Mouse (Mus musculus) forebrain, embryonic 12.5 days (tissue): ENCODE data around the gene Col9a1. TPM values are rescaled to one million over a fixed set of nuclear protein-coding genes. Genes with fewer than 3 reads are reported as not detected.

Source experiments
- ATAC-seq: fragments of 200-750 bp; cut with Nextera tagmentation; 2 replicates; pipeline ENCODE4 v1.8.0; 2017; ENCODE audit warnings: moderate TSS enrichment; ENCODE audit not compliant: low FRiP score
- H3K27ac ChIP-seq: fragments of 300-500 bp; sonication (generic); 2 replicates; pipeline ENCODE4 v1.5.1; 2016; ENCODE audit warnings: mild to moderate bottlenecking
- H3K27me3 ChIP-seq: fragments of 300-500 bp; sonication (generic); 2 replicates; pipeline ENCODE4 v1.6.1; 2016; ENCODE audit warnings: mild to moderate bottlenecking
- H3K36me3 ChIP-seq: fragments of 300-500 bp; sonication (generic); replicated peaks from 2 replicates; pipeline ENCODE4 v1.6.1; 2016; ENCODE audit warnings: mild to moderate bottlenecking
- H3K4me1 ChIP-seq: fragments of 300-500 bp; sonication (generic); 2 replicates; pipeline ENCODE4 v1.6.1; 2016
- H3K4me2 ChIP-seq: fragments of 300-500 bp; sonication (generic); 2 replicates; pipeline ENCODE4 v1.6.1; 2016; ENCODE audit warnings: mild to moderate bottlenecking, moderate library complexity
- H3K4me3 ChIP-seq: fragments of 300-500 bp; sonication (generic); replicated peaks from 2 replicates; pipeline ENCODE4 v1.5.1; 2016; ENCODE audit warnings: mild to moderate bottlenecking
- H3K9ac ChIP-seq: fragments of 300-500 bp; sonication (generic); 2 replicates; pipeline ENCODE4 v1.6.1; 2016; ENCODE audit warnings: mild to moderate bottlenecking
- H3K9me3 ChIP-seq: fragments of 300-500 bp; sonication (generic); 2 replicates; pipeline ENCODE4 v1.6.1; 2016
- WGBS: fragments of 180-500 bp; shearing (Covaris S2); methylation state at CpG from one replicate; pipeline ENCODE4 v1.1.7; 2016; 5-methylcytosine and 5-hydroxymethylcytosine counted together
- polyA plus RNA-seq: library from polyadenylated mRNA; unstranded; fragments of >200 nt; fragmentation: Nextera tagmentation; extraction: Ambion mirVana; gene quantifications from 2 replicates; pipeline ENCODE4 v1.2.1, GENCODE M21; 2016

The Col9a1 gene
- polyA plus RNA-seq: 8.4 and 13.8 TPM in 2 replicates

- Histone ChIP-seq H3K27me3 (no peaks in the 10 kb centered on the region), H3K4me1 (no peaks in the 10 kb centered on the region), H3K4me3 (no peak within 1 kb of the TSS), H3K36me3 (no peaks in the 10 kb centered on the region), H3K4me2 (no peak within 1 kb of the TSS), H3K9me3 (no peaks in the 10 kb centered on the region), H3K9ac (no peak within 1 kb of the TSS), H3K27ac (no peak within 1 kb of the TSS)
- ATAC-seq: no peak
- 90% methylated on average over 6 of the region's 6 CpGs for WGBS
These were observed at the start of gene Col9a1 for GRCm38 (mm10) chr1:24177224-24177851. TSS of gene Col9a1 (plus strand) at chr1:24177610.

- H3K4me1 ChIP-seq: no peaks in the 10 kb centered on the region
- no peak overlapping the region for H3K27ac ChIP-seq
- no peak for ATAC-seq
- no peaks in the 10 kb centered on the region for H3K27me3 ChIP-seq
- H3K36me3 ChIP-seq: no peaks in the 10 kb centered on the region
- no peaks in the 10 kb centered on the region for H3K9me3 ChIP-seq
- no peak overlapping the region for H3K4me3 ChIP-seq
- no peak overlapping the region for H3K9ac ChIP-seq
- no peak overlapping the region for H3K4me2 ChIP-seq
- 40% methylated on average over 6 of the region's 6 CpGs for WGBS
These were observed 49.5 kb upstream of the Col9a1 start for GRCm38 (mm10) chr1:24127866-24128265.

GRCm38 (mm10) chr1:24133853-24134252 lies 43.6 kb upstream of the Col9a1 start:
- Histone ChIP-seq H3K4me1 (no peaks in the 10 kb centered on the region), H3K9ac (peak overlapping the region; percentile 12; the same call in 1 of the 2 replicates), H3K4me2 (peak overlapping the region; percentile 37), H3K36me3 (no peaks in the 10 kb centered on the region), H3K27me3 (peaks cover 3% of the 10 kb centered on the region; the same call in 1 of the 2 replicates), H3K27ac (no peak overlapping the region), H3K9me3 (no peaks in the 10 kb centered on the region), H3K4me3 (no peak overlapping the region)
- peak; percentile 36; the same call in 1 of the 2 replicates for ATAC-seq
- WGBS: 46% methylated on average over 19 of the region's 19 CpGs

GRCm38 (mm10) chr1:24134792-24135191 lies 42.6 kb upstream of the Col9a1 start:
- H3K9me3 ChIP-seq: no peaks in the 10 kb centered on the region
- H3K4me2 ChIP-seq: no peak overlapping the region
- peak; percentile 78 for ATAC-seq
- no peaks in the 10 kb centered on the region for H3K36me3 ChIP-seq
- 0% methylated on average over 1 of the region's 1 CpGs for WGBS
- 0 out of 2 replicates have a peak, but pooled peaks cover 3% of the 10 kb centered on the region for H3K4me1 ChIP-seq
- H3K27me3 ChIP-seq: peaks cover 3% of the 10 kb centered on the region; the same call in 1 of the 2 replicates
- no peak overlapping the region for H3K9ac ChIP-seq
- no peak overlapping the region for H3K4me3 ChIP-seq
- H3K27ac ChIP-seq: no peak overlapping the region

GRCm38 (mm10) chr1:24137133-24137532 lies 40.3 kb upstream of the Col9a1 start:
- Histone ChIP-seq H3K4me3 (no peak overlapping the region), H3K27me3 (peaks cover 3% of the 10 kb centered on the region; the same call in 1 of the 2 replicates), H3K9ac (no peak overlapping the region), H3K4me2 (no peak overlapping the region), H3K36me3 (no peaks in the 10 kb centered on the region), H3K27ac (no peak overlapping the region), H3K9me3 (no peaks in the 10 kb centered on the region), H3K4me1 (0 out of 2 replicates have a peak, but pooled peaks cover 5% of the 10 kb centered on the region)
- no peak for ATAC-seq
- WGBS: 12% methylated on average over 3 of the region's 3 CpGs

GRCm38 (mm10) chr1:24140555-24140954 lies 36.9 kb upstream of the Col9a1 start:
- Histone ChIP-seq H3K27me3 (no peaks in the 10 kb centered on the region), H3K36me3 (no peaks in the 10 kb centered on the region), H3K4me3 (no peak overlapping the region), H3K27ac (no peak overlapping the region), H3K9me3 (no peaks in the 10 kb centered on the region), H3K4me1 (0 out of 2 replicates have a peak, but pooled peaks cover 5% of the 10 kb centered on the region), H3K9ac (no peak overlapping the region), H3K4me2 (no peak overlapping the region)
- no peak for ATAC-seq
- 58% methylated on average over 6 of the region's 6 CpGs for WGBS

- H3K36me3 ChIP-seq: no peaks in the 10 kb centered on the region
- no peaks in the 10 kb centered on the region for H3K27me3 ChIP-seq
- WGBS: 81% methylated on average over 8 of the region's 8 CpGs
- no peak overlapping the region for H3K4me3 ChIP-seq
- H3K9ac ChIP-seq: no peak overlapping the region
- no peak overlapping the region for H3K27ac ChIP-seq
- no peak overlapping the region for H3K4me2 ChIP-seq
- no peak for ATAC-seq
- 0 out of 2 replicates have a peak, but pooled peaks cover 5% of the 10 kb centered on the region for H3K4me1 ChIP-seq
- H3K9me3 ChIP-seq: no peaks in the 10 kb centered on the region
These were observed 33.9 kb upstream of the Col9a1 start for GRCm38 (mm10) chr1:24143504-24143903.

GRCm38 (mm10) chr1:24157751-24158150 lies 19.7 kb upstream of the Col9a1 start:
- Histone ChIP-seq H3K36me3 (no peaks in the 10 kb centered on the region), H3K9ac (no peak overlapping the region), H3K4me3 (no peak overlapping the region), H3K27ac (no peak overlapping the region), H3K9me3 (peaks cover 10% of the 10 kb centered on the region; the same call in 1 of the 2 replicates), H3K4me1 (no peaks in the 10 kb centered on the region), H3K4me2 (no peak overlapping the region), H3K27me3 (no peaks in the 10 kb centered on the region)
- WGBS: 94% methylated on average over 5 of the region's 5 CpGs
- no peak for ATAC-seq

GRCm38 (mm10) chr1:24169410-24169809 lies 8.0 kb upstream of the Col9a1 start:
- no peak overlapping the region for H3K4me3 ChIP-seq

GRCm38 (mm10) chr1:24171205-24171866 lies 6.1 kb upstream of the Col9a1 start:
- H3K4me3 ChIP-seq: no peak overlapping the region
- no peaks in the 10 kb centered on the region for H3K27me3 ChIP-seq
- 2% methylated on average over 4 of the region's 4 CpGs for WGBS
- H3K9ac ChIP-seq: no peak overlapping the region
- ATAC-seq: peak; percentile 85
- H3K36me3 ChIP-seq: no peaks in the 10 kb centered on the region
- H3K4me2 ChIP-seq: no peak overlapping the region
- no peaks in the 10 kb centered on the region for H3K4me1 ChIP-seq
- no peaks in the 10 kb centered on the region for H3K9me3 ChIP-seq
- H3K27ac ChIP-seq: no peak overlapping the region

More at GRCm38 (mm10) chr1:24169410-24169809, 8.0 kb upstream of the Col9a1 start:
- no peak for ATAC-seq
- Histone ChIP-seq H3K9ac (no peak overlapping the region), H3K4me2 (no peak overlapping the region), H3K4me1 (no peaks in the 10 kb centered on the region), H3K36me3 (no peaks in the 10 kb centered on the region), H3K27ac (no peak overlapping the region), H3K9me3 (no peaks in the 10 kb centered on the region), H3K27me3 (no peaks in the 10 kb centered on the region)
- 60% methylated on average over 6 of the region's 6 CpGs for WGBS

GRCm38 (mm10) chr1:24171898-24172297 lies 5.5 kb upstream of the Col9a1 start:
- no peak overlapping the region for H3K27ac ChIP-seq
- H3K4me3 ChIP-seq: no peak overlapping the region
- peak; percentile 65; the same call in 1 of the 2 replicates for ATAC-seq

GRCm38 (mm10) chr1:24172656-24173055 lies 4.8 kb upstream of the Col9a1 start:
- Histone ChIP-seq H3K9me3 (no peaks in the 10 kb centered on the region), H3K4me3 (no peak overlapping the region), H3K4me1 (no peaks in the 10 kb centered on the region), H3K4me2 (no peak overlapping the region), H3K36me3 (no peaks in the 10 kb centered on the region), H3K27me3 (no peaks in the 10 kb centered on the region), H3K9ac (no peak overlapping the region), H3K27ac (no peak overlapping the region)
- 55% methylated on average over 3 of the region's 3 CpGs for WGBS
- no peak for ATAC-seq

More at GRCm38 (mm10) chr1:24171898-24172297, 5.5 kb upstream of the Col9a1 start:
- 73% methylated on average over 1 of the region's 1 CpGs for WGBS
- H3K9ac ChIP-seq: no peak overlapping the region
- no peaks in the 10 kb centered on the region for H3K4me1 ChIP-seq
- H3K27me3 ChIP-seq: no peaks in the 10 kb centered on the region
- H3K36me3 ChIP-seq: no peaks in the 10 kb centered on the region
- H3K4me2 ChIP-seq: no peak overlapping the region
- H3K9me3 ChIP-seq: no peaks in the 10 kb centered on the region
